Mouse (Mus musculus) kidney, embryonic 14.5 days (tissue): ENCODE results near the gene P2ry2. TPM values are rescaled to one million over a fixed set of nuclear protein-coding genes. Genes with fewer than 3 reads are reported as not detected.

Source experiments
- ATAC-seq: fragments of 200-750 bp; cut with Nextera tagmentation; 2 replicates; pipeline ENCODE4 v1.8.0; 2017; ENCODE audit warnings: moderate number of reproducible peaks, mild to moderate bottlenecking, moderate TSS enrichment, moderate library complexity; ENCODE audit not compliant: low FRiP score, low TSS enrichment
- H3K27ac ChIP-seq: fragments of 300-500 bp; sonication (generic); 2 replicates; pipeline ENCODE4 v1.5.1; 2014; ENCODE audit warnings: low read depth, mild to moderate bottlenecking, low read length, moderate library complexity, mixed read lengths
- H3K27me3 ChIP-seq: fragments of 300-500 bp; sonication (generic); 2 replicates; pipeline ENCODE4 v1.6.1; 2014; ENCODE audit warnings: mild to moderate bottlenecking, low read length; ENCODE audit not compliant: control insufficient read depth, insufficient read depth
- H3K36me3 ChIP-seq: fragments of 300-500 bp; sonication (generic); 2 replicates; pipeline ENCODE4 v1.6.1; 2014; ENCODE audit warnings: low read length, mixed read lengths; ENCODE audit not compliant: control insufficient read depth, insufficient read depth
- H3K4me1 ChIP-seq: fragments of 300-500 bp; sonication (generic); 2 replicates; pipeline ENCODE4 v1.6.1; 2014; ENCODE audit warnings: low read length, mixed read lengths; ENCODE audit not compliant: control insufficient read depth, insufficient read depth
- H3K4me2 ChIP-seq: fragments of 300-500 bp; sonication (generic); replicated peaks from 2 replicates; pipeline ENCODE4 v1.6.1; 2014; ENCODE audit warnings: low read depth, mild to moderate bottlenecking, low read length
- H3K4me3 ChIP-seq: fragments of 300-500 bp; sonication (generic); 2 replicates; pipeline ENCODE4 v1.5.1; 2014; ENCODE audit warnings: mild to moderate bottlenecking, low read length
- H3K9ac ChIP-seq: fragments of 300-500 bp; sonication (generic); 2 replicates; pipeline ENCODE4 v1.6.1; 2014; ENCODE audit warnings: low read depth, mild to moderate bottlenecking, low read length, moderate library complexity
- H3K9me3 ChIP-seq: fragments of 300-500 bp; sonication (generic); 2 replicates; pipeline ENCODE4 v1.6.1; 2016; ENCODE audit warnings: low read length; ENCODE audit not compliant: control insufficient read depth
- WGBS: fragments of 180-500 bp; shearing (Covaris S2); extraction: QIAGEN DNeasy Blood & Tissue Kit; methylation state at CpG from one replicate; pipeline ENCODE4 v1.1.7; 2014; 5-methylcytosine and 5-hydroxymethylcytosine counted together
- polyA plus RNA-seq: library from polyadenylated mRNA; unstranded; fragments of >200 nt; fragmentation: Nextera tagmentation; extraction: Ambion mirVana; gene quantifications from 2 replicates; pipeline ENCODE4 v1.2.1, GENCODE M21; 2014

P2ry2 gene
- polyA plus RNA-seq, 1 experiment from 2014 or later: 0.72 TPM

DNA sequence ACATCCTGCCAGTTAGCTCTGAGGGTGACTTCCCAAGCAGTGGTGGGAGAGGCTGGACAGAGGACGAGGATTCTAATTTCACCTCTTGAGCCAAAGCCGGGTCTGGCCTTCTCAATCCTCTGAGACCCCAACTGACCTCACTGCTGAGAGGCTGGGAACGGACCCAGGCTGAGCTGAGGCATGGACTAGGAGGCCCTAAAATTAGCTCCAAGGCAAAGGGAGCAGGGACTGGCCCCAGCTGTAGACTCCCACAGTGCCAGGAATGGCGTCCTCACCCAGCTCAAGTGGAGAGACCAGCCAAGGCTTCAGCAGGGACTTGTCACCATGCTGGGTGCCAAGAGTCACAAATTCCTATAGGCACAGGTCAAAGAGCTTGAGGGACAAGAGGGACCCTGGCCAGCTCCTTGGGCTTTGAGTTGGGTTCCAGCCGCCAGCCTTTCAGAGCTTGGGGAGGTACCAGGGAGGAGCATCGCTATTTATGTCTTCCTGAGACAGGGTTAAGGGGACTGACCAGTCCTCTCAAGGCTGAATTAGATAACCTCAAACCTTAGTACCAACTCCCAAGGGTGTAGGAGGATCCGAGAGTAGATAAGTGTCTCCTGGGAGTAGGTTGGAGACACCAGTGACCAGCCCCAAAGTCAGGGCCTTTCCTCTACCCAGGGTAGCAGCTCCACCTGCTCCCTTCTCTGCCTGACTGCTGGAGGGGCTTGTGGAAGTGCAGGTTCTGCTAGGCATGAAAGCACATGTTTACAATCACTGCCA lies 36.8 kb upstream of the P2ry2 start:
- WGBS: 70% methylated on average over 7 of the region's 7 CpGs
- no peaks in the 10 kb centered on the region for H3K9me3 ChIP-seq
- no peak for ATAC-seq
- no peak overlapping the region for H3K4me3 ChIP-seq
- no peaks in the 10 kb centered on the region for H3K36me3 ChIP-seq
- H3K4me1 ChIP-seq: no peaks in the 10 kb centered on the region
- H3K27me3 ChIP-seq: no peaks in the 10 kb centered on the region
- H3K27ac ChIP-seq: no peak overlapping the region
- no peak overlapping the region for H3K4me2 ChIP-seq
- no peak overlapping the region for H3K9ac ChIP-seq

DNA sequence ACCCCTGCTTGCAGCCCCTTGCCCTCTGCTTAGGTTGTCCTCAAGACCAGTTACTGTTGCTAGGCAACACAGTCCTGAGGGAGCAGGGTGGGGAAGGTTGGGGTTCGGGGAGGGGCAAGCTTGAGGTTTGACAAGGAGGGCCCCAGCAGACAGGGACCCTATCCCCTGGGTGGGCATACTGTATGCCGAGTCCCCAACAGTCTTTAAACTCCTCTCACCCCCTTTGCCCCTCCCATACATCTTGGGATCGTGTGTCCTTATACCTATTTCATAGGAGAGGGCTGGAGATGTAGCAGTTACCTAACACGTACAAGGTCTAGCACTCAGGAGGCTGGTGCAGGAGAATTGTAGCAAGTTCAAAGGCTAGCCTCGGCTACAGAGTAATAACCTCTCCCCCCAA lies 35.6 kb upstream of the P2ry2 start:
- no peak for ATAC-seq
- WGBS: 62% methylated on average over 5 of the region's 5 CpGs

DNA sequence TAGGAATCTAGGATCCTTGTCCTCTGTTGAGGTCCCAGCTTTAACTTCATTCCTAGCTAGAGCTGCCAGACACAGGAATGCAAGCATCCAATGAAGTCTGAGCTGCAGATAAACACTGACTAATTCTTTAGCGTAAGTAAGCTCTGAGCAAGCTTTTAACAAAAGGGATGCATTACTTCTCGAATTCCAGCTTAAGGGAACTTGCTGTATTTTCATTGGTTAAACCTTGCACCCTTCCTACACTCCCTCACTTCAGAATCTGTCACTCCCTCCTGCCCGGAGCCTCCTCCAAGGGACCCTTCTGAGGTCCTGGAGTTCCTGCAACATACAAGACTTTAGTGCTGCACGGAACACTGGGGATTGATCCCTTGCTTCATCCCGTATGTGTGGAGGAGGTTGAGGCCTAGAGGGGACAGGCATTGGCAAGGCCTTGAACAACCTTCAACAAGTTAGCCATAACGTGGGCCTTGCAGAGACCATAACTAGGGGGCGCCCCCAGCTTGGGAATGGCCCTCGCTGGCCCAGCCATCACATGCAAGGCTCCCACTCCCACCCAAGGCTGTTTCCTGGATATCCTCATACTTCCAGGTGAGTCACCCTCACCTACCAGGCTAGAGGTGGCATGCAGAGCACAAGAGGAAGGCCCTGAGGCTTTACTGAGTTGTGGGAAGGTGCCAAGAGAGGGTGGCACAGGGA lies 31.3 kb upstream of the P2ry2 start:
- Histone ChIP-seq H3K9ac (no peak overlapping the region), H3K4me3 (no peak overlapping the region), H3K9me3 (no peaks in the 10 kb centered on the region), H3K4me1 (peaks cover 7% of the 10 kb centered on the region; the same call in 1 of the 2 replicates), H3K4me2 (no peak overlapping the region), H3K36me3 (no peaks in the 10 kb centered on the region), H3K27me3 (no peaks in the 10 kb centered on the region), H3K27ac (no peak overlapping the region)
- 40% methylated on average over 8 of the region's 8 CpGs for WGBS
- ATAC-seq: peak; percentile 47

More for the DNA sequence above, 35.6 kb upstream of the P2ry2 start:
- Histone ChIP-seq H3K9me3 (no peaks in the 10 kb centered on the region), H3K4me1 (no peaks in the 10 kb centered on the region), H3K27me3 (no peaks in the 10 kb centered on the region), H3K27ac (no peak overlapping the region), H3K9ac (no peak overlapping the region), H3K4me3 (no peak overlapping the region), H3K36me3 (no peaks in the 10 kb centered on the region), H3K4me2 (no peak overlapping the region)

DNA sequence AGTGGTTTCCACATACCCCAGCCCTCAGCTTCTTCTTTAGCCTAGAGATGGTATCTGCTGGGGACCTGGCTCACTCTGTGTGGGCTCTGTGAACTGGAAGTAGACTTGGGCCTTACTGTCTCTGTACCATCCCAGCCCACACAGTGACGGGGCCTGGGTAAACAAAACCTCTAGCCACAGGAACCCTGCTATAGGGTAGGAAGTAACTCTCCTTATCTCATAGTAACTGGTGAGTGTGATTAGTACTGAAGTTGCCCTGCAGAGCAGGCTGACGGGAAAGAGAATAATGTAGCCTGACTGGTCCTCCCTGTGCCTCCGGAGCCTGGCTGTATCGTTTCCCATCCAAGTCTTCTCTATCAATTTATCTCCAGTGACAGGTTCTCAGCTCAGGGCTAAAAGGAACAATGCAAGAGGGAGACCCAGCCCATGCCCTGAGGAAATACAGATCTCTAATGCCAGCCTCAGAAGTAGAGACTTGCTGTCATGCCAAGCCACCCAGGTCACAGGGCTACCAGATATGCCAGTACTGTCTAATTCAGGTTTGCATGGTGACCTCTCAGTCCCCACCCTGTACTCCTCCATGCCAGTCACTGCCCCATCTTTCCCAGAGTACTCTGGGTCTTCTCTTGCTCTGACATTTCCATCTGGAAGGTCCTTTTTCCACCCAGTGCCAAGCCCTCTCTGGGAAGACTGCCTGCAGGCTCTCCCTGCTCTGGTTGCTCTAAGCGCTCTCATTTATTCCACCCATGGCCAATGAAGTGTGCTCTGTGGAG lies 29.5 kb upstream of the P2ry2 start:
- H3K27ac ChIP-seq: no peak overlapping the region
- whole genome bisulfite sequencing: 32% methylated on average over 5 of the region's 5 CpGs
- no peaks in the 10 kb centered on the region for H3K36me3 ChIP-seq
- no peaks in the 10 kb centered on the region for H3K27me3 ChIP-seq
- H3K4me1 ChIP-seq: peaks cover 7% of the 10 kb centered on the region; the same call in 1 of the 2 replicates
- H3K9me3 ChIP-seq: no peaks in the 10 kb centered on the region
- H3K9ac ChIP-seq: no peak overlapping the region
- peak; percentile 51; the same call in 1 of the 2 replicates for ATAC-seq
- H3K4me2 ChIP-seq: no peak overlapping the region
- no peak overlapping the region for H3K4me3 ChIP-seq

GRCm38 (mm10) chr7:101041544-101041943 lies 28.9 kb upstream of the P2ry2 start:
- no peak overlapping the region for H3K4me2 ChIP-seq
- H3K4me1 ChIP-seq: peaks cover 7% of the 10 kb centered on the region; the same call in 1 of the 2 replicates
- H3K9me3 ChIP-seq: no peaks in the 10 kb centered on the region
- H3K36me3 ChIP-seq: no peaks in the 10 kb centered on the region
- ATAC-seq: no peak
- H3K9ac ChIP-seq: no peak overlapping the region
- H3K27me3 ChIP-seq: no peaks in the 10 kb centered on the region
- 54% methylated on average over 2 of the region's 2 CpGs for WGBS
- H3K4me3 ChIP-seq: no peak overlapping the region
- H3K27ac ChIP-seq: no peak overlapping the region

DNA sequence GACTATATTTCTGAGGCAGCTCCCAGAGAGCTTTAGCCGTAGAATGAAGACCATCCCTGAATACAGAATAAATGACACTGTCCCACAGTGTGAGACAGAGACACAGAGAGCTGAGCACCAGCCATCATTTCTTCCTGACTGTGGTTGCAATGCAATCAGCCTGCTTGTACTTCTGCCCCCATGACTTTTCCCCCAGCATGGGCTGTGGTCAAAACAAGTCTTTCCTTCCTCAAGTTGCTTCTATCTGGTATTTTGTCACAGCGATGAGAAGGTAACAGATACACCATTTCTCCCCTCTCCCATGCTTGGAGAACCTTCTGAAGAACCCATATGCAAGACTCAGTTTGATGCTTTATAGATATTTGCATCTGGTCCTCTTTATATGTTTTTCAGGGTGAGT lies 20.7 kb upstream of the P2ry2 start:
- 90% methylated on average over 2 of the region's 2 CpGs for WGBS
- 0 out of 2 replicates have a peak, but pooled peaks cover 3% of the 10 kb centered on the region for H3K27me3 ChIP-seq
- ATAC-seq: no peak
- H3K4me3 ChIP-seq: no peak overlapping the region
- no peak overlapping the region for H3K27ac ChIP-seq
- H3K36me3 ChIP-seq: no peaks in the 10 kb centered on the region
- H3K9me3 ChIP-seq: no peaks in the 10 kb centered on the region
- H3K4me1 ChIP-seq: no peaks in the 10 kb centered on the region
- H3K9ac ChIP-seq: no peak overlapping the region
- H3K4me2 ChIP-seq: no peak overlapping the region

DNA sequence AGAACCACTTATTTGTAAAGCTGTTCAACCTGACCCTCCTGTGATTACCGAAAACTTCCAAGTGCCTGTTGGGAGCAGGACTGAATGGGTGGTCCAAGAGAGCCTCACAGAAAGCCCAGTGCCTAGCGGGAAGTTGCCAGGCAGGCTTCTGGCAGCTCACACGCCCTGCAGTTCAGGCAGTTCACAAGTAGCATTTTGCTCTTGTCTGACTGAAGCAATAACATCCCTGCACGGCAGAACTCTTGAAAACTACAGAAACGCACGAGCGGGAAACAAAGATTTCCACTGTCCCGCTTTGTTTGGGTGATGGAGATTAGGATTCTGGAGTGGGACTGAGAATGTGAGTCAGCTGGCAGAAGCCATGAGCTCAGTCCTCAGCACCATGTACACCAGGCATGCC lies 18.6 kb upstream of the P2ry2 start:
- Histone ChIP-seq H3K4me2 (no peak overlapping the region), H3K27ac (no peak overlapping the region), H3K9me3 (no peaks in the 10 kb centered on the region), H3K4me3 (no peak overlapping the region), H3K9ac (no peak overlapping the region), H3K36me3 (no peaks in the 10 kb centered on the region), H3K27me3 (0 out of 2 replicates have a peak, but pooled peaks cover 3% of the 10 kb centered on the region), H3K4me1 (no peaks in the 10 kb centered on the region)
- ATAC-seq: no peak
- 61% methylated on average over 8 of the region's 8 CpGs for WGBS

- no peak overlapping the region for H3K4me3 ChIP-seq
- no peaks in the 10 kb centered on the region for H3K4me1 ChIP-seq
- no peak overlapping the region for H3K27ac ChIP-seq
- no peak overlapping the region for H3K4me2 ChIP-seq
- no peaks in the 10 kb centered on the region for H3K36me3 ChIP-seq
- no peak overlapping the region for H3K9ac ChIP-seq
- H3K27me3 ChIP-seq: 0 out of 2 replicates have a peak, but pooled peaks cover 3% of the 10 kb centered on the region
- ATAC-seq: no peak
- H3K9me3 ChIP-seq: no peaks in the 10 kb centered on the region
Measured at GRCm38 (mm10) chr7:101030756-101031155, 18.1 kb upstream of the P2ry2 start.
